Mouse (Mus musculus): Measurements from ENCODE around the gene Taf3.

- TF ChIP-seq CTCF (IDR thresholded peaks at IDR 0.05) (no peak), POLR2A (IDR thresholded peaks at IDR 0.05; ENCODE audit: insufficient read depth, low read depth, low read length) (no peak), EP300 (IDR thresholded peaks at IDR 0.05; ENCODE audit: insufficient read depth, low read depth, low read length) (no peak)
These were observed 109.1 kb downstream of the Taf3 start for GRCm38 (mm10) chr2:9939250-9939649.
